Mouse (Mus musculus) frontal cortex, postnatal 14 days (tissue): Measurements from ENCODE around the gene Lingo2.
"Not testable (repeated sequence)": the region's sequence is repeated elsewhere in the genome, so short reads cannot be mapped to it uniquely, and the experiment has no call there.

Source experiments
- DNase-seq, 2 experiments: peaks; one replicate each; pipeline ENCODE4 v3.0.0; 2022; ENCODE audit warnings: low spot score in 2 of 2

Lingo2 gene

GRCm38 (mm10) chr4:36081095-36081852, 870.3 kb downstream of the Lingo2 start:
- no peak for DNase-seq

- no peak for DNase-seq
Observed at GRCm38 (mm10) chr4:36078910-36079525, 872.5 kb downstream of the Lingo2 start.

- not testable (repeated sequence) for DNase-seq
Observed at GRCm38 (mm10) chr4:36064701-36065100, 886.8 kb downstream of the Lingo2 start.

- no peak for DNase-seq
Observed at GRCm38 (mm10) chr4:36052791-36053376, 898.7 kb downstream of the Lingo2 start.

- DNase-seq = no peak
Observed at GRCm38 (mm10) chr4:36040361-36040760, 911.2 kb downstream of the Lingo2 start.

- DNase-seq = no peak
Observed at GRCm38 (mm10) chr4:36038742-36039141, 912.8 kb downstream of the Lingo2 start.

- DNase-seq = no peak
Observed at GRCm38 (mm10) chr4:36032039-36032438, 919.5 kb downstream of the Lingo2 start.

- no peak for DNase-seq
Observed at GRCm38 (mm10) chr4:36014181-36014580, 937.4 kb downstream of the Lingo2 start.

- no peak for DNase-seq
Observed at GRCm38 (mm10) chr4:35992005-35992763, 959.4 kb downstream of the Lingo2 start.

- no peak for DNase-seq
Observed at GRCm38 (mm10) chr4:35986012-35986411, 965.5 kb downstream of the Lingo2 start.

- no peak for DNase-seq
Observed at GRCm38 (mm10) chr4:35963532-35963931, 988.0 kb downstream of the Lingo2 start.

- no peak for DNase-seq
Observed at GRCm38 (mm10) chr4:35951894-35952293, 999.7 kb downstream of the Lingo2 start.

- no peak for DNase-seq
Observed at GRCm38 (mm10) chr4:35951251-35951650, 1000.3 kb downstream of the Lingo2 start.

GRCm38 (mm10) chr4:35934056-35934661, 1017.4 kb downstream of the Lingo2 start:
- no peak for DNase-seq

GRCm38 (mm10) chr4:35927722-35928121, 1023.8 kb downstream of the Lingo2 start:
- no peak for DNase-seq

GRCm38 (mm10) chr4:35917453-35917852, 1034.1 kb downstream of the Lingo2 start:
- DNase-seq = no peak

GRCm38 (mm10) chr4:35897769-35898564, 1053.6 kb downstream of the Lingo2 start:
- no peak for DNase-seq

- DNase-seq = no peak
Observed at GRCm38 (mm10) chr4:35885591-35886542, 1065.7 kb downstream of the Lingo2 start.

GRCm38 (mm10) chr4:35884946-35885460, 1066.5 kb downstream of the Lingo2 start:
- DNase-seq = no peak

- no peak for DNase-seq
Observed at GRCm38 (mm10) chr4:35846518-35846917, 1105.0 kb downstream of the Lingo2 start.
